In genomic region chr1:80401961-80402360, GRCm38 (mm10) we compare ENCODE assay signal across 30 mouse cellular contexts. TPM values are rescaled to one million over a fixed set of nuclear protein-coding genes. Genes with fewer than 3 reads are reported as not detected.
DNase-seq lines count a peak whose midpoint lies in the region; ATAC-seq and TF ChIP-seq lines count a peak whose summit lies in the region.
"Had no signal": no experiment of that assay in that cellular context is flagged by ENCODE, and none has a peak within 500 bp of the region (broad histone marks: within the 10 kb centered on the region; RNA-seq: fewer than 3 reads in every experiment).

No protein-coding gene starts in this region.

- 0 out of 2 replicates have a peak, but pooled peaks have one; percentile 13 for ATAC-seq in liver, embryonic 16.5 days (ENCODE audit: low read depth)
- no peak for ATAC-seq in liver, embryonic 11.5 days (replicated peaks; ENCODE audit: low FRiP score)
- ATAC-seq in monocyte, adult 5-6 weeks (replicated peaks; ENCODE audit: insufficient number of reproducible peaks, low FRiP score, low TSS enrichment, poor library complexity, severe bottlenecking), result peak; percentile 99
- ATAC-seq in kidney, embryonic 15.5 days (replicated peaks; ENCODE audit: low FRiP score), result no peak
- ATAC-seq: liver, postnatal 0 days had no signal

- no peaks in the 10 kb centered on the region for H3K9me3 ChIP-seq in liver, embryonic 16.5 days (replicated peaks; ENCODE audit: control insufficient read depth, low read length)
- no peaks in the 10 kb centered on the region for H3K9me3 ChIP-seq in liver, embryonic 11.5 days (ENCODE audit: control insufficient read depth, low read length)
- no peaks in the 10 kb centered on the region; the same call in 1 of the 2 replicates for H3K9me3 ChIP-seq in kidney, embryonic 15.5 days (replicated peaks)
- H3K9me3 ChIP-seq: embryonic facial prominence, embryonic 12.5 days; forebrain, embryonic 12.5 days; heart, embryonic 15.5 days; hindbrain, embryonic 15.5 days; limb, embryonic 10.5 days had no signal

- no peak overlapping the region for H3K4me2 ChIP-seq in liver, embryonic 16.5 days (ENCODE audit: low read depth, low read length)
- H3K4me2 ChIP-seq in liver, embryonic 11.5 days, result no peak overlapping the region
- no peak overlapping the region for H3K4me2 ChIP-seq in kidney, embryonic 15.5 days
- H3K4me2 ChIP-seq: embryonic facial prominence, embryonic 12.5 days; forebrain, embryonic 12.5 days; heart, embryonic 15.5 days; hindbrain, embryonic 15.5 days; midbrain, embryonic 11.5 days had no signal

- no peak overlapping the region for H3K9ac ChIP-seq in liver, embryonic 16.5 days (ENCODE audit: low read depth, low read length)
- H3K9ac ChIP-seq in liver, embryonic 11.5 days (ENCODE audit: low read depth, low read length), result no peak overlapping the region
- no peak overlapping the region for H3K9ac ChIP-seq in kidney, embryonic 15.5 days
- H3K9ac ChIP-seq: embryonic facial prominence, embryonic 12.5 days; forebrain, embryonic 12.5 days; heart, embryonic 15.5 days; hindbrain, embryonic 15.5 days; liver, postnatal 0 days had no signal

- H3K27me3 ChIP-seq in liver, embryonic 16.5 days (ENCODE audit: control insufficient read depth, insufficient read depth, low read depth, low read length), result no peaks in the 10 kb centered on the region
- H3K27me3 ChIP-seq in liver, embryonic 11.5 days (replicated peaks; ENCODE audit: control insufficient read depth, insufficient read depth, low read length), result no peaks in the 10 kb centered on the region
- no peaks in the 10 kb centered on the region for H3K27me3 ChIP-seq in kidney, embryonic 15.5 days
- H3K27me3 ChIP-seq: embryonic facial prominence, embryonic 12.5 days; forebrain, embryonic 12.5 days; heart, embryonic 15.5 days; hindbrain, embryonic 15.5 days had no signal

- 43% methylated on average over 1 of the region's 1 CpGs for WGBS in liver, embryonic 16.5 days (ENCODE audit: insufficient replicate concordance)
- WGBS in liver, embryonic 11.5 days, result 31% methylated on average over 1 of the region's 1 CpGs
- WGBS in kidney, embryonic 15.5 days, result 82% methylated on average over 1 of the region's 1 CpGs

- no peak for DNase-seq in liver, embryonic 11.5 days (ENCODE audit: low spot score)
- DNase-seq in 416B (ENCODE audit: low read depth) (peak; percentile 77), MEL-GATA-1-ER (ENCODE audit: extremely low read depth, low read depth) (peak; percentile 68)
- no peak for DNase-seq in left cerebral cortex, adult 2 months (ENCODE audit: extremely low spot score in 1 of 2, low spot score in 2 of 2)
- DNase-seq: adrenal gland, postnatal 36 days; cerebellum, adult 11 months; cerebellum, postnatal 14 days; gastrocnemius, adult 2 months; heart, postnatal 4 days; kidney, adult 2 months; kidney, postnatal 10 days; liver; liver, postnatal 0 days; thymus, adult 18-20 months; thymus, postnatal 36 days had no signal

- H3K4me3 ChIP-seq in liver, embryonic 16.5 days (ENCODE audit: low read depth, low read length), result no peak overlapping the region
- H3K4me3 ChIP-seq in liver, embryonic 11.5 days (ENCODE audit: low read depth, low read length), result no peak overlapping the region
- no peak overlapping the region for H3K4me3 ChIP-seq in kidney, embryonic 15.5 days (replicated peaks)
- H3K4me3 ChIP-seq in left cerebral cortex, adult 2 months, result no peak overlapping the region
- H3K4me3 ChIP-seq: embryonic facial prominence, embryonic 12.5 days; forebrain, embryonic 12.5 days; gastrocnemius, adult 2 months; heart, embryonic 15.5 days; hindbrain, embryonic 15.5 days; limb, embryonic 10.5 days had no signal

- H3K36me3 ChIP-seq in liver, embryonic 16.5 days (ENCODE audit: control insufficient read depth, insufficient read depth), result no peaks in the 10 kb centered on the region
- no peaks in the 10 kb centered on the region for H3K36me3 ChIP-seq in liver, embryonic 11.5 days (ENCODE audit: control insufficient read depth, insufficient read depth, low read length)
- H3K36me3 ChIP-seq in kidney, embryonic 15.5 days, result no peaks in the 10 kb centered on the region
- H3K36me3 ChIP-seq: embryonic facial prominence, embryonic 12.5 days; forebrain, embryonic 12.5 days; heart, embryonic 15.5 days; hindbrain, embryonic 15.5 days; limb, embryonic 10.5 days had no signal

- intact Hi-C loops in left cerebral cortex, adult 2 months (cut with DNase I), result loop anchor here (10.0 kb wide), 1 partner anchor 607 kb away; no protein-coding TSS in a partner anchor

- no peak overlapping the region for H3K27ac ChIP-seq in liver, embryonic 16.5 days (ENCODE audit: low read length)
- H3K27ac ChIP-seq in liver, embryonic 11.5 days (ENCODE audit: low read depth, low read length), result no peak overlapping the region
- H3K27ac ChIP-seq in kidney, embryonic 15.5 days, result no peak overlapping the region
- H3K27ac ChIP-seq in left cerebral cortex, adult 2 months, result no peak overlapping the region
- H3K27ac ChIP-seq: embryonic facial prominence, embryonic 12.5 days; forebrain, embryonic 12.5 days; gastrocnemius, adult 2 months; heart, embryonic 15.5 days; hindbrain, embryonic 15.5 days; limb, embryonic 10.5 days; macrophage had no signal

- TF ChIP-seq CTCF in left cerebral cortex, adult 2 months (IDR thresholded peaks at IDR 0.05), result no peak

- no peaks in the 10 kb centered on the region; the same call in 1 of the 2 replicates for H3K4me1 ChIP-seq in liver, embryonic 16.5 days (ENCODE audit: control insufficient read depth, low read depth, low read length)
- H3K4me1 ChIP-seq in liver, embryonic 11.5 days (replicated peaks; ENCODE audit: control insufficient read depth, insufficient read depth, low read length), result no peaks in the 10 kb centered on the region
- no peaks in the 10 kb centered on the region for H3K4me1 ChIP-seq in kidney, embryonic 15.5 days
- H3K4me1 ChIP-seq: embryonic facial prominence, embryonic 12.5 days; forebrain, embryonic 12.5 days; heart, embryonic 15.5 days; hindbrain, embryonic 15.5 days; limb, embryonic 10.5 days had no signal

RNA-seq across cellular contexts. Expression of gene Gm45261, which starts 59.3 kb away (rescaled TPM):
- not detected in 2 replicates for polyA plus RNA-seq in liver, embryonic 16.5 days (2015; fragmentation: Nextera tagmentation; extraction: Ambion mirVana)
- not detected in 2 replicates for polyA plus RNA-seq in liver, embryonic 11.5 days (2014; fragmentation: Nextera tagmentation; extraction: Ambion mirVana)
- not detected in 3 replicates for total RNA-seq in monocyte, adult 5-6 weeks (2017)
- polyA plus RNA-seq in kidney, embryonic 15.5 days (2015; fragmentation: Nextera tagmentation; extraction: Ambion mirVana), result not detected in 2 replicates
- total RNA-seq in left cerebral cortex, adult 2 months (2021), result not detected
- total RNA-seq: adrenal gland, postnatal 36 days; gastrocnemius, adult 2 months; gastrocnemius, postnatal 4 days; heart, postnatal 4 days; layer of hippocampus, postnatal 10 days; left cerebral cortex, adult 8-10 months had no signal
- polyA plus RNA-seq: embryonic facial prominence, embryonic 12.5 days; forebrain, embryonic 12.5 days; heart, embryonic 15.5 days; hindbrain, embryonic 15.5 days; intestine, embryonic 14.5 days; kidney, adult 2 months; limb, embryonic 10.5 days; liver, postnatal 0 days; macrophage; midbrain, embryonic 11.5 days; stomach, embryonic 16.5 days had no signal

Comparison
In these comparisons a context has a peak if more than half of its experiments do, and no peak if none do; other contexts are left out.
1. ATAC-seq: peak in liver, embryonic 16.5 days (single experiment) and monocyte, adult 5-6 weeks (single experiment); none in liver, embryonic 11.5 days (single experiment) and kidney, embryonic 15.5 days (single experiment).
2. DNase-seq: peak in 416B (single experiment) and MEL-GATA-1-ER (single experiment); none in liver, embryonic 11.5 days (single experiment) and left cerebral cortex, adult 2 months (0 of 2).